Mouse (Mus musculus): ENCODE data around the gene Tmem210. TPM values are rescaled to one million over a fixed set of nuclear protein-coding genes. Genes with fewer than 3 reads are reported as not detected.

Gene Tmem210
- polyA plus RNA-seq, 1 experiment from 2014 or later = not detected

DNA sequence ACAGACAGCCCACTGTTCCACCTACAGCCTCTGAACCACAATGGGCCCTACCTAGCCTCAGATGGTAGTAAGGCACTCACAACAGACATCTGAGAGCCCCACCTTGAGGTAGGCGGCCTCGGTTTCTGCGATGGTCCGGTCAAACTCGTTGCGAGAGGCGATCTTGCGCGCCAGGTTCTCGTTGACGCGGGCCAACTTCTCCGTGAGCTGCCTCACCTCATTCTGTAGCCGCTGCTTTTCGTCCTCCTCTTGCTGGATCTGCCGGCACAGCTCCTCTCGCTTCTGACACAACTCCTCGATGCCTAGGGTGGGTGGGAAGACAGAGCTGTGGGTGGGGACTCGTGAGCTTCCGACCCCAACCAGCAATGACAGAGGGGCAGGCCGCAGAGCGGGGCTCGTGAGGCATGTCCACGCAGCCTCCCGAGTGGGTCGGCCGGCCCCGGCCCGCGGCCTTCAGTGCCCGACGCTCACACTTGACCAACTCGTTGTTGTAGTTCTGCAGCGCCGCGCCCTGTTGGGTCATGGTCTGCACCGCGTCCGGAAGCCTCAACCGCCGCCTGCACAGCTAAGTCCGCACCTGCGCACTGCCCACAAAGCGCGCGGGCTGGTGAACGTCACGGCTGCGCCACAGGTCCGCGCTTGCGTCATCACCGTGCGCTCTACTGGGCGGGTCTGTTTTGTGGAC, 16.0 kb upstream of the Tmem210 start, which contains the start of the genes Ssna1 and Anapc2:
Gene Ssna1, minus strand, starts transcription at position 612 of the 685 bp plus-strand sequence.
Gene Anapc2, plus strand, starts transcription at position 652 of the 685 bp plus-strand sequence.
- peak; percentile 96 for ATAC-seq (replicated peaks; ENCODE audit: low FRiP score, low TSS enrichment, low read depth)
- under 1% methylated on average over 47 of the region's 55 CpGs for WGBS
- DNase-seq (ENCODE audit: low spot score) = peak; percentile 100
- Histone ChIP-seq H3K27me3 (replicated peaks; ENCODE audit: control insufficient read depth, insufficient read depth, low read length) (no peaks in the 10 kb centered on the region), H3K4me3 (ENCODE audit: low read depth, low read length) (peak within 1 kb of the TSS; percentile 91), H3K9me3 (ENCODE audit: control insufficient read depth, low read length) (no peaks in the 10 kb centered on the region), H3K27ac (ENCODE audit: low read depth) (peak within 1 kb of the TSS; percentile 70), H3K4me1 (replicated peaks; ENCODE audit: control insufficient read depth, insufficient read depth, low read length) (peaks cover 25% of the 10 kb centered on the region), H3K4me2 (ENCODE audit: low read length) (peak within 1 kb of the TSS; percentile 98), H3K36me3 (ENCODE audit: control insufficient read depth, insufficient read depth, low read length) (peaks cover 61% of the 10 kb centered on the region), H3K9ac (ENCODE audit: low read length) (peak within 1 kb of the TSS; percentile 83)

DNA sequence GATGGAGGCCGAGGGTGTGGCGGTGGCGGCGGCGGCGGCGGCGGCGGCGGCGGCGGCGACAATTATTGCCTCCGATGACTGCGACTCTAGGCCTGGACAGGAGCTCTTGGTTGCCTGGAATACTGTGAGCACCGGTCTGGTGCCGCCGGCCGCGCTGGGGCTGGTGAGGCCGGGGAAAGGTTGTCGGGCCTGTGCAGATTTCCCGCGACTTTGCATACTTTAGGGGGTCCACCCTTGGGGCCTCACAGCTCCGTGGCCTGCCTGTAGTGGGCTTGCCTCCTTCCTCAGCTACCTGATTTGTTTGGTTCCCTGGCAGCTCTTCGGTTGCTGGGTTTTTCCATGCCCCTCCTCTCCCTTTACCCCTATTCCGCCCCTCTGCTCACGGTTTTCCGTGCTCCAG, 15.4 kb upstream of the Tmem210 start:
- H3K9me3 ChIP-seq (ENCODE audit: control insufficient read depth, low read length) = no peaks in the 10 kb centered on the region
- H3K27me3 ChIP-seq (replicated peaks; ENCODE audit: control insufficient read depth, insufficient read depth, low read length) = no peaks in the 10 kb centered on the region
- DNase-seq (ENCODE audit: low spot score) = no peak
- H3K27ac ChIP-seq (ENCODE audit: low read depth) = peak overlapping the region; percentile 20; the same call in 1 of the 2 replicates
- peaks cover 66% of the 10 kb centered on the region for H3K36me3 ChIP-seq (ENCODE audit: control insufficient read depth, insufficient read depth, low read length)
- peak overlapping the region; percentile 91 for H3K4me3 ChIP-seq (ENCODE audit: low read depth, low read length)
- peak; percentile 77 for ATAC-seq (replicated peaks; ENCODE audit: low FRiP score, low TSS enrichment, low read depth)
- peaks cover 24% of the 10 kb centered on the region for H3K4me1 ChIP-seq (replicated peaks; ENCODE audit: control insufficient read depth, insufficient read depth, low read length)
- H3K9ac ChIP-seq (ENCODE audit: low read length) = peak overlapping the region; percentile 83
- H3K4me2 ChIP-seq (ENCODE audit: low read length) = peak overlapping the region; percentile 98
- WGBS = under 1% methylated on average over 29 of the region's 29 CpGs

DNA sequence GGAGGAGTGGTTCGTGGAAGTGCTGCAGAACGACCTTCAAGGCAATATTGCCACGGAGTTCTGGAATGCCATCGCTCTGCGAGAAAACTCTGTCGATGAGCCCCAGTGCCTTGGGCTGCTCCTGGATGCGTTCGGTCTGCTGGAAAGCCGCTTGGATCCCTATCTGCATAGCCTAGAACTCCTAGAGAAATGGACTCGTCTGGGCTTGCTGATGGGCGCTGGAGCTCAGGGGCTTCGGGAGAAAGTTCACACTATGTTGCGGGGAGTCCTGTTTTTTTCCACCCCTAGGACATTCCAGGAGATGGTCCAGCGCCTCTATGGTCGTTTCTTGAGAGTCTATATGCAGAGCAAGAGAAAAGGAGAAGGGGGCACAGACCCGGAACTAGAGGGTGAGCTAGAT, 14.9 kb upstream of the Tmem210 start:
- WGBS = 33% methylated on average over 16 of the region's 16 CpGs
- Histone ChIP-seq H3K4me2 (ENCODE audit: low read length) (peak overlapping the region; percentile 98), H3K4me3 (ENCODE audit: low read depth, low read length) (peak overlapping the region; percentile 91), H3K9ac (ENCODE audit: low read length) (peak overlapping the region; percentile 83), H3K27me3 (replicated peaks; ENCODE audit: control insufficient read depth, insufficient read depth, low read length) (no peaks in the 10 kb centered on the region), H3K36me3 (ENCODE audit: control insufficient read depth, insufficient read depth, low read length) (peaks cover 71% of the 10 kb centered on the region), H3K4me1 (replicated peaks; ENCODE audit: control insufficient read depth, insufficient read depth, low read length) (peaks cover 24% of the 10 kb centered on the region), H3K9me3 (ENCODE audit: control insufficient read depth, low read length) (no peaks in the 10 kb centered on the region), H3K27ac (ENCODE audit: low read depth) (peak overlapping the region; percentile 20; the same call in 1 of the 2 replicates)
- ATAC-seq (replicated peaks; ENCODE audit: low FRiP score, low TSS enrichment, low read depth) (no peak), DNase-seq (ENCODE audit: low spot score) (no peak)

DNA sequence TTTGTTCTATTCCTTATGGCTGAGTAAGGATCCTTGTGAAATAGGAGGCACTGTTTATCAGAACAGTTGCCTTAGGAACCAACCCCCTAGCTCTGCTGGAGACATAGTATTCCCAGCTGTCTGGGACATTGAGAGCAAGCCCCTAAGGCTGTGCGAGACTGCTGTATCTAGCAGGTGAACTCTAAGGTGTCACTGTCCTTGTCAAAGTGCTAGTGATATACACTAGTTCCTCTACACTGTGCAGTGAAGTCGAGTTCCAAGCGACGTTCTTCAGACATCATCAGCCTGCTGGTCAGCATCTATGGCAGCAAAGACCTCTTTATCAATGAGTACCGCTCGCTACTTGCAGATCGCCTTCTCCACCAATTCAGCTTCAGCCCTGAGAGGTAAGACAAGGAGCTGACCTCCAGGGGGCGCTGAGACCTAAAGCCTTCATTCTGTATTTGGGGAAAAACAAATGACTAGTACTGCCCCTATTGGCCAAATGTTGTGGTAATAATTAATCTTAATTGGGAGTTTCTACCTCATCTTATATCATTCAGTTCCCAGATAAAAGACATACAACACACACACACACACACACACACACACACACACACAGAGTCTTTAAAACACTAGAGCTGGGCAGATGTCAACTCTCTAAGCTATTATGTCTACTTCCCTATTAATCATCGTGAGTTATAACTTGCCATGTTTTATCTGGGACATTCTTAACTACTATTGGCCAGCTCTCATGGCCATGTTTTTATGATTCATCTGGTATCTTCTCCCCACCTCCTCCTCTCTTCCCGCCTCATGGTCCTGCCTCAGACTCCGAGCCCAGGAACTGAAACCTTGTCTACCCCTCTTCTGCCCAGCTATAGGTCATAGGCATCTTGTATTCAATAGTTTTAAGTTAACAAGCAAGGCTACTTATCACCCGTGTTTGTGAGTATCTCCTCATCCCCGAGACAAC, 8.7 kb upstream of the Tmem210 start:
- 65% methylated on average over 13 of the region's 13 CpGs for WGBS
- H3K36me3 ChIP-seq (ENCODE audit: control insufficient read depth, insufficient read depth, low read length) = peaks cover 95% of the 10 kb centered on the region
- DNase-seq (ENCODE audit: low spot score) (peak; percentile 93), ATAC-seq (replicated peaks; ENCODE audit: low FRiP score, low TSS enrichment, low read depth) (no peak)
- H3K4me2 ChIP-seq (ENCODE audit: low read length) = no peak overlapping the region
- no peaks in the 10 kb centered on the region for H3K27me3 ChIP-seq (replicated peaks; ENCODE audit: control insufficient read depth, insufficient read depth, low read length)
- no peak overlapping the region for H3K27ac ChIP-seq (ENCODE audit: low read depth)
- no peak overlapping the region for H3K4me3 ChIP-seq (ENCODE audit: low read depth, low read length)
- no peaks in the 10 kb centered on the region for H3K4me1 ChIP-seq (replicated peaks; ENCODE audit: control insufficient read depth, insufficient read depth, low read length)
- no peaks in the 10 kb centered on the region for H3K9me3 ChIP-seq (ENCODE audit: control insufficient read depth, low read length)
- no peak overlapping the region for H3K9ac ChIP-seq (ENCODE audit: low read length)

GRCm38 (mm10) chr2:25285551-25285950, 2.4 kb upstream of the Tmem210 start:
- DNase-seq (ENCODE audit: low spot score) = no peak
- ATAC-seq (replicated peaks; ENCODE audit: low FRiP score, low TSS enrichment, low read depth) = no peak
- Histone ChIP-seq H3K4me3 (ENCODE audit: low read depth, low read length) (no peak overlapping the region), H3K27me3 (replicated peaks; ENCODE audit: control insufficient read depth, insufficient read depth, low read length) (peaks cover 28% of the 10 kb centered on the region), H3K9me3 (ENCODE audit: control insufficient read depth, low read length) (no peaks in the 10 kb centered on the region), H3K4me1 (replicated peaks; ENCODE audit: control insufficient read depth, insufficient read depth, low read length) (no peaks in the 10 kb centered on the region), H3K27ac (ENCODE audit: low read depth) (no peak overlapping the region), H3K4me2 (ENCODE audit: low read length) (no peak overlapping the region), H3K9ac (ENCODE audit: low read length) (no peak overlapping the region), H3K36me3 (ENCODE audit: control insufficient read depth, insufficient read depth, low read length) (peaks cover 52% of the 10 kb centered on the region)
- 87% methylated on average over 2 of the region's 2 CpGs for WGBS

GRCm38 (mm10) chr2:25286314-25286713, 1.6 kb upstream of the Tmem210 start:
- Histone ChIP-seq H3K4me2 (ENCODE audit: low read length) (no peak overlapping the region), H3K9me3 (ENCODE audit: control insufficient read depth, low read length) (no peaks in the 10 kb centered on the region), H3K9ac (ENCODE audit: low read length) (no peak overlapping the region), H3K27ac (ENCODE audit: low read depth) (peak overlapping the region; percentile 2; the same call in 1 of the 2 replicates), H3K4me1 (replicated peaks; ENCODE audit: control insufficient read depth, insufficient read depth, low read length) (no peaks in the 10 kb centered on the region), H3K27me3 (replicated peaks; ENCODE audit: control insufficient read depth, insufficient read depth, low read length) (peaks cover 36% of the 10 kb centered on the region), H3K36me3 (ENCODE audit: control insufficient read depth, insufficient read depth, low read length) (peaks cover 45% of the 10 kb centered on the region), H3K4me3 (ENCODE audit: low read depth, low read length) (no peak overlapping the region)
- 79% methylated on average over 1 of the region's 1 CpGs for WGBS
- no peak for DNase-seq (ENCODE audit: low spot score)
- ATAC-seq (replicated peaks; ENCODE audit: low FRiP score, low TSS enrichment, low read depth) = no peak

- DNase-seq (ENCODE audit: low spot score) (no peak), ATAC-seq (replicated peaks; ENCODE audit: low FRiP score, low TSS enrichment, low read depth) (0 out of 2 replicates have a peak, but pooled peaks have one; percentile 37)
- H3K4me3 ChIP-seq (ENCODE audit: low read depth, low read length) = no peak overlapping the region
- H3K4me1 ChIP-seq (replicated peaks; ENCODE audit: control insufficient read depth, insufficient read depth, low read length) = peaks cover 2% of the 10 kb centered on the region; the same call in 1 of the 2 replicates
- no peak overlapping the region for H3K4me2 ChIP-seq (ENCODE audit: low read length)
- no peak overlapping the region for H3K9ac ChIP-seq (ENCODE audit: low read length)
- peaks cover 43% of the 10 kb centered on the region for H3K27me3 ChIP-seq (replicated peaks; ENCODE audit: control insufficient read depth, insufficient read depth, low read length)
- peak overlapping the region; percentile 2; the same call in 1 of the 2 replicates for H3K27ac ChIP-seq (ENCODE audit: low read depth)
- no peaks in the 10 kb centered on the region for H3K9me3 ChIP-seq (ENCODE audit: control insufficient read depth, low read length)
- H3K36me3 ChIP-seq (ENCODE audit: control insufficient read depth, insufficient read depth, low read length) = peaks cover 41% of the 10 kb centered on the region
- 54% methylated on average over 7 of the region's 7 CpGs for WGBS
Observed at GRCm38 (mm10) chr2:25286837-25287636, 908 bp upstream of the Tmem210 start.
